Mouse (Mus musculus): ENCODE data around the gene Iqcj. TPM values are rescaled to one million over a fixed set of nuclear protein-coding genes. Genes with fewer than 3 reads are reported as not detected.

The Iqcj gene
- polyA plus RNA-seq, 1 experiment from 2014 or later, result not detected

DNA sequence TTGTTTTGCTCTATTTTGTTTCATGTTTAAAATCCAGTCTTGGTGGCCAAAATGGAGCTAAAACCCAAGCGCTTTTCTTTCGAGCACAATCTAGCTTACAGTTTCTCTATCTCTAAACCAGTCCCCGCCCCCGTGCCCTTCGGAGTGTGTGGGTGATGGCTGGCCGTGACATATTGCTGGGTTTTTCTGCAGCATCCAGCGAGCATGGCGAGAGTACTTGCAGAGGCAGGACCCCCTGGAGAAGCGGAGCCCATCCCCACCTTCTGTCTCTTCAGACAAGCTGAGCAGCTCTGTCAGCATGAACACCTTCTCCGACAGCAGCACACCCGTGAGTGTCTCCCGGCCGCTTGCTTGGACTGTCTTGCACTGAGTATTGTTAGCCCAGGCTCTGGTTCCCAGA is 163.1 kb downstream of the Iqcj start:
- Histone ChIP-seq H3K4me3 (replicated peaks; ENCODE audit: low read depth, low read length) (no peak overlapping the region), H3K9me3 (replicated peaks; ENCODE audit: low read length) (no peaks in the 10 kb centered on the region), H3K4me1 (replicated peaks; ENCODE audit: insufficient read depth, low read length) (no peaks in the 10 kb centered on the region), H3K27me3 (ENCODE audit: insufficient read depth, low read length) (no peaks in the 10 kb centered on the region), H3K9ac (ENCODE audit: low read depth, low read length) (no peak overlapping the region), H3K4me2 (ENCODE audit: low read length) (no peak overlapping the region), H3K27ac (no peak overlapping the region), H3K36me3 (ENCODE audit: insufficient read depth, low read length) (no peaks in the 10 kb centered on the region)
- TF ChIP-seq CTCF (IDR thresholded peaks at IDR 0.05; ENCODE audit: low read depth), result no peak
- no peak for DNase-seq (ENCODE audit: low spot score)
- ATAC-seq (replicated peaks; ENCODE audit: low FRiP score, low read depth), result no peak
- 64% methylated on average over 13 of the region's 13 CpGs for WGBS

DNA sequence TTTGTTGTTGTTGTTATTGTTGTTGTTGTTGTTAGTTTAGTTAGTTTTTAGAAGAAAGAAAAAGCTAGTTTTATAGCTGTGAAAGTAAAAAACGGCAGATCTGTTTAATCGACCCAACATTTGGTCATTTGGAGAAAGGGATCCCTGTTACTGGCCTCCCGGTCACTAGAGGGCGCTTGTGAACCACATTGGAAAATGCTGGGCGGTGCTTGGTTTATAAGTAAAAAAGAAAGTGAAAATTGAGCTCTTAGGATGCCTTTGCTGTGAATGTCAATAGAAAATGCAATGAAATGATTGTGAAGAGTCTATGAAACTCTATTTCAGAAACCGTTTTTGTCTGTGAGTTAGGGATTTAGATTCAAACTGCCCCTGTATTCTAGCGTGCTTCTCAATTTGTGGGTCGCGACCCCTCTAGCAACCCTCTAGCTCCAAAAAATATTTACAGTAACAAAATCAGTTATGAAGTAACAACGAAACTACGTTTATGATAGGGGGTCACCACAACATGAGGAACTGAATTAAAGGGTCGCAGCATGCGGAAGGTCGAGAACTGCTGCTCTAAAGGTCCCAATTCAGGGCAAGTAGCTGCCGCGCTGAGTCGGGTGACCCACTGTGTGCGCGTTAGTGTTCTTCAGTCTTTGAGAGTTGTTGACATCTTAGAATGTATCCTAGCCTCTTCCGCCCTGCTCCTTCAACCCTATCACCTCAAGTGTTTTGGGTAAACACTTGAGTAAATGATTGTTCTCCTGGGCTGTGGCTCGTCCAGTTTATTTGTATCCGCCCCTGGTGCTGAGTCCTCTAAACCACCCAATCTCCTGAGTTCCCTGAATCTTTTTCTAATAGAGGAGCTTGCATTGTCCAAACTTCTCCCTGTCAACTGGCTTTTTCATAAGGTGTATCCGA is 164.6 kb downstream of the Iqcj start:
- peak; percentile 87 for TF ChIP-seq CTCF (IDR thresholded peaks at IDR 0.05; ENCODE audit: low read depth)
- Histone ChIP-seq H3K27me3 (ENCODE audit: insufficient read depth, low read length) (no peaks in the 10 kb centered on the region), H3K27ac (no peak overlapping the region; the same call in 1 of the 2 replicates), H3K4me2 (ENCODE audit: low read length) (peak overlapping the region; percentile 50), H3K4me1 (replicated peaks; ENCODE audit: insufficient read depth, low read length) (no peaks in the 10 kb centered on the region), H3K36me3 (ENCODE audit: insufficient read depth, low read length) (no peaks in the 10 kb centered on the region), H3K4me3 (replicated peaks; ENCODE audit: low read depth, low read length) (peak overlapping the region; percentile 24), H3K9ac (ENCODE audit: low read depth, low read length) (no peak overlapping the region), H3K9me3 (replicated peaks; ENCODE audit: low read length) (no peaks in the 10 kb centered on the region)
- DNase-seq (ENCODE audit: low spot score) (peak; percentile 91), ATAC-seq (replicated peaks; ENCODE audit: low FRiP score, low read depth) (no peak)
- WGBS, result 49% methylated on average over 23 of the region's 23 CpGs

GRCm38 (mm10) chr3:68059162-68059800 is 167.3 kb downstream of the Iqcj start:
- WGBS, result 50% methylated on average over 2 of the region's 2 CpGs
- H3K9ac ChIP-seq (ENCODE audit: low read depth, low read length), result no peak overlapping the region
- no peak overlapping the region for H3K27ac ChIP-seq
- H3K9me3 ChIP-seq (replicated peaks; ENCODE audit: low read length), result no peaks in the 10 kb centered on the region
- no peaks in the 10 kb centered on the region for H3K27me3 ChIP-seq (ENCODE audit: insufficient read depth, low read length)
- H3K4me3 ChIP-seq (replicated peaks; ENCODE audit: low read depth, low read length), result no peak overlapping the region
- 0 out of 2 replicates have a peak, but pooled peaks have one; percentile 5 for ATAC-seq (replicated peaks; ENCODE audit: low FRiP score, low read depth)
- no peak overlapping the region for H3K4me2 ChIP-seq (ENCODE audit: low read length)
- H3K36me3 ChIP-seq (ENCODE audit: insufficient read depth, low read length), result no peaks in the 10 kb centered on the region
- peak; percentile 82 for TF ChIP-seq CTCF (IDR thresholded peaks at IDR 0.05; ENCODE audit: low read depth)
- peak; percentile 59 for DNase-seq (ENCODE audit: low spot score)
- no peaks in the 10 kb centered on the region for H3K4me1 ChIP-seq (replicated peaks; ENCODE audit: insufficient read depth, low read length)

- WGBS, result 26% methylated on average over 12 of the region's 12 CpGs
- Histone ChIP-seq H3K36me3 (ENCODE audit: insufficient read depth, low read length) (no peaks in the 10 kb centered on the region), H3K9ac (ENCODE audit: low read depth, low read length) (no peak within 1 kb of the TSS), H3K4me3 (replicated peaks; ENCODE audit: low read depth, low read length) (no peak within 1 kb of the TSS), H3K27me3 (ENCODE audit: insufficient read depth, low read length) (no peaks in the 10 kb centered on the region), H3K9me3 (replicated peaks; ENCODE audit: low read length) (no peaks in the 10 kb centered on the region), H3K4me2 (ENCODE audit: low read length) (no peak within 1 kb of the TSS), H3K27ac (no peak within 1 kb of the TSS), H3K4me1 (replicated peaks; ENCODE audit: insufficient read depth, low read length) (no peaks in the 10 kb centered on the region)
- DNase-seq (ENCODE audit: low spot score) (peak; percentile 75), ATAC-seq (replicated peaks; ENCODE audit: low FRiP score, low read depth) (no peak)
- no peak for TF ChIP-seq CTCF (IDR thresholded peaks at IDR 0.05; ENCODE audit: low read depth)
Observed at GRCm38 (mm10) chr3:68064731-68065130, 172.7 kb downstream of the Iqcj start, which contains the start of gene Schip1. Gene Schip1 (plus strand): TSS chr3:68064802.

DNA sequence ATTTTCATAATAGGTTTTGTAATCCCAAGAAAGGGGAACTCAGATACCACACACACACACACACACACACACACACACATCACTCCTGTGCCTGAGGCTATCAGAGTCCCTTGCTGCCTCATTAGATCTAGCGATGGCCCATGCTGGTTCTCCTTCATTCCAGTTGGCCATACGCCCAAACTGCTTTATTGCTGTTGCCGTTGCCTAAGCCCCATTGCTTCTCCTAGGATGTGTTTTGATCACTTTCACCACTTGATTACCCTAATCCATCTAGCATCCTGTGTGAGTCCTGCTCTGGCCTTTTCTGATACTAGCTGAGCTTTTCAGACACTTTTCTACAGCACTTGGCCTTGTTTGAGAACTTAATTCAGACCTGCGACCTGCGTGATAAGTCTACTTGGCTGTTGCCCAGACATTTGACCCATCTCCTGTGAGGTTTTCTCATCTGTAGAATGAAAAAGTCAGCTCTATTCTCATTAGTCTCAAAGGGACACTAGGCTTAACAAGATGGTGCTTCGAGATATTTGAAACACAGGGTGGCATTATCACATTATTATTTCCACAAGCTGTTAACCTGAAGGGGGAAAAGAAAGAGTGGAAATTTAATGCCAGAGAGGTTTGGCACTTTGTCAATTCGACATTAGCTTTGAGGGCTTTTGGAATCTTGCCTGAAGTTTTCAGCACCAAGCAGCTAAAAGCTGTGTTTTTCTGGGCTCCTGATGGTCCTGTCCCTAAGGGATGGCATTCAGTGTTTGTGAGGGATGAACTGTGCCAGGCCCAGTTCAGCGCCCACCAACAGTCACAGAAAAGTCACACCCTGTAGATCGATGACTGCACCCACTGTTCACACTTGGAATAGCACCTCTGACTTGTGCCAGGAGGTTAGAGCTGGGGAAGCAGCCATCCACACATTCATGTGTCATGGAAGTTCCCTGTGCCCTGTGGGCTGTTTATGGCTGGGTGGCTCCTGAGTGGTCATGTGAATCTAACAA is 179.7 kb downstream of the Iqcj start:
- H3K9ac ChIP-seq (ENCODE audit: low read depth, low read length), result no peak overlapping the region
- DNase-seq (ENCODE audit: low spot score) (no peak), ATAC-seq (replicated peaks; ENCODE audit: low FRiP score, low read depth) (peak; percentile 46; the same call in 1 of the 2 replicates)
- H3K4me2 ChIP-seq (ENCODE audit: low read length), result no peak overlapping the region
- no peaks in the 10 kb centered on the region for H3K9me3 ChIP-seq (replicated peaks; ENCODE audit: low read length)
- 55% methylated on average over 9 of the region's 9 CpGs for WGBS
- no peak overlapping the region for H3K27ac ChIP-seq
- no peaks in the 10 kb centered on the region for H3K36me3 ChIP-seq (ENCODE audit: insufficient read depth, low read length)
- H3K27me3 ChIP-seq (ENCODE audit: insufficient read depth, low read length), result no peaks in the 10 kb centered on the region
- no peak overlapping the region for H3K4me3 ChIP-seq (replicated peaks; ENCODE audit: low read depth, low read length)
- H3K4me1 ChIP-seq (replicated peaks; ENCODE audit: insufficient read depth, low read length), result no peaks in the 10 kb centered on the region
- TF ChIP-seq CTCF (IDR thresholded peaks at IDR 0.05; ENCODE audit: low read depth), result no peak
